Mouse (Mus musculus): ENCODE data around the gene Dclk1. TPM values are rescaled to one million over a fixed set of nuclear protein-coding genes. Genes with fewer than 3 reads are reported as not detected.

Gene Dclk1
- polyA plus RNA-seq, 1 experiment = 2.2 TPM

DNA sequence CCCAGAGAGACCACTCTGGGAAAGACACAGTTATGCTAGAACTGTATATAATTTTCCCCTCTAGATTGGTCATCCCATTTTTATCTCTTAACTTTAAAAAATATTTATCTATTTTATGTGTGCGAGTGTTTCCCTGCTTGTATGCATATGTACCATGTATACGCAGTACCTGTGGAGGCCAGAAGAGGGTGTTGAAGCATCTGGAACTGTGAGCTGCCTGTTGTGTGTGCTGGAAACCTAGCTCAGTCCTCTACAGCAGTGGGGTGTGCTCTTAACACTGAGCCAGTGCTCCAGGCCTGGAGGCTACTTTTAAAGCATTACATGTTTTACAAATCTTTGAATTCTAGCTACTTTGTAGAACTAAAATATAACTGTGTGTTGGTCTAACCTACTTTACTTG is 35.8 kb upstream of the Dclk1 start:
- no peaks in the 10 kb centered on the region for H3K79me3 ChIP-seq (ENCODE audit: low read depth)
- H3K27me3 ChIP-seq (ENCODE audit: control insufficient read depth, insufficient read depth, insufficient read length) = no peaks in the 10 kb centered on the region
- no peak overlapping the region for H3K4me3 ChIP-seq (ENCODE audit: insufficient read depth, poor library complexity, severe bottlenecking)
- no peaks in the 10 kb centered on the region for H3K36me3 ChIP-seq (ENCODE audit: control insufficient read depth, insufficient read depth)
- no peak overlapping the region for H3ac ChIP-seq (ENCODE audit: control insufficient read depth, insufficient read length, low read depth)
- TF ChIP-seq MYOD1 (IDR thresholded peaks at IDR 0.05; ENCODE audit: control insufficient read depth, insufficient read length, low read depth) (no peak), FOSL1 (IDR thresholded peaks at IDR 0.05; ENCODE audit: insufficient read depth, low read length, poor library complexity, severe bottlenecking) (no peak), CTCF (IDR thresholded peaks at IDR 0.05; ENCODE audit: control insufficient read depth, insufficient read depth, insufficient read length) (no peak), CEBPB (IDR thresholded peaks at IDR 0.05; ENCODE audit: low read depth) (no peak), USF1 (IDR thresholded peaks at IDR 0.05; ENCODE audit: low read depth) (no peak), MAX (IDR thresholded peaks at IDR 0.05) (no peak), MYOG (IDR thresholded peaks at IDR 0.05; ENCODE audit: control insufficient read depth, extremely low read depth, insufficient read length) (no peak)
- no peaks in the 10 kb centered on the region for H3K79me2 ChIP-seq (ENCODE audit: control insufficient read depth, insufficient read depth)

DNA sequence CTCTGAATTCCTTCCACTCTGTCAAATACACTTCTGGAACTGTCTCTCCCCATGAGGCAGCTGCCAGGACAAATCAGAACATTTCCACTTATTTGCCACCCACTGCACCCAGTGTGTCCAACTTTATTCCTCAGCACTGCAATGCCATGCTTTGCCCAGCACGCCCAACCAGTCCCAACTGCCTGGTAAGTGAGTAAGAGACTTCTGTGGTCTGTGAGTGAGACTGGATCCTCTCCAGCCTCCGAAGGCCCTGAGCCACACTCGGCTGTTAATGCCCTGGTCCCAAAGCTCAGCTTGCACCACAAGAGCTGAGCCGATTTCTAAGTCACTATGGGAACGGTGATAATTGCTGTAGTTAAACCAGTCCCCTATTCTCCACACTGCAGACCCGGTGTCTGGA is 34.5 kb upstream of the Dclk1 start:
- Histone ChIP-seq H3ac (ENCODE audit: control insufficient read depth, insufficient read length, low read depth) (no peak overlapping the region), H3K4me3 (ENCODE audit: insufficient read depth, poor library complexity, severe bottlenecking) (no peak overlapping the region), H3K27me3 (ENCODE audit: control insufficient read depth, insufficient read depth, insufficient read length) (no peaks in the 10 kb centered on the region), H3K36me3 (ENCODE audit: control insufficient read depth, insufficient read depth) (no peaks in the 10 kb centered on the region), H3K79me3 (ENCODE audit: low read depth) (no peaks in the 10 kb centered on the region), H3K79me2 (ENCODE audit: control insufficient read depth, insufficient read depth) (no peaks in the 10 kb centered on the region)
- TF ChIP-seq MYOD1 (IDR thresholded peaks at IDR 0.05; ENCODE audit: control insufficient read depth, insufficient read length, low read depth) (peak; percentile 42), CTCF (IDR thresholded peaks at IDR 0.05; ENCODE audit: control insufficient read depth, insufficient read depth, insufficient read length) (no peak)

DNA sequence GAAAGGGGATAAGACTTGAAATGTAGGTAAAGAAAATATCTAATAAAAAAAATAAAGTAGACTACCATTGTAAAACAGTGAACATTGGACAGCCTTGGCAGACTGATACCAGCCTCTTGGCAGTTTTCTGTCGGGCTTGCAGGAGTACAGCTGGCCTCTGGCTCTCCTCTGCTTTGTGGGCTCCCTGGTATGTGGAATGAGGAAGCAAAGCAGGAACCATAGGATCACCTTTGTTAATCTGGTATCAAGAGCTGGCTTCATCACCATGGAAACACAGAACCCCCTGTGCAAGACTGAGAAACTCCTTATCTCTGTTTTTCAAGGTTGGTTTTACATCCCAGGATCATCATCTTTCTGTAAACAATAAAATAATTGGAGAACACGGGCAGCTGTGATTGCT is 29.9 kb upstream of the Dclk1 start:
- Histone ChIP-seq H3K36me3 (ENCODE audit: control insufficient read depth, insufficient read depth) (no peaks in the 10 kb centered on the region), H3ac (ENCODE audit: control insufficient read depth, insufficient read length, low read depth) (no peak overlapping the region), H3K79me2 (ENCODE audit: control insufficient read depth, insufficient read depth) (no peaks in the 10 kb centered on the region), H3K79me3 (ENCODE audit: low read depth) (no peaks in the 10 kb centered on the region), H3K27me3 (ENCODE audit: control insufficient read depth, insufficient read depth, insufficient read length) (no peaks in the 10 kb centered on the region), H3K4me3 (ENCODE audit: insufficient read depth, poor library complexity, severe bottlenecking) (no peak overlapping the region)
- TF ChIP-seq MYOD1 (IDR thresholded peaks at IDR 0.05; ENCODE audit: control insufficient read depth, insufficient read length, low read depth) (no peak), FOSL1 (IDR thresholded peaks at IDR 0.05; ENCODE audit: insufficient read depth, low read length, poor library complexity, severe bottlenecking) (no peak), CEBPB (IDR thresholded peaks at IDR 0.05; ENCODE audit: low read depth) (no peak), CTCF (IDR thresholded peaks at IDR 0.05; ENCODE audit: control insufficient read depth, insufficient read depth, insufficient read length) (no peak), MYOG (IDR thresholded peaks at IDR 0.05; ENCODE audit: control insufficient read depth, extremely low read depth, insufficient read length) (no peak), MAX (IDR thresholded peaks at IDR 0.05) (no peak), USF1 (IDR thresholded peaks at IDR 0.05; ENCODE audit: low read depth) (no peak)

DNA sequence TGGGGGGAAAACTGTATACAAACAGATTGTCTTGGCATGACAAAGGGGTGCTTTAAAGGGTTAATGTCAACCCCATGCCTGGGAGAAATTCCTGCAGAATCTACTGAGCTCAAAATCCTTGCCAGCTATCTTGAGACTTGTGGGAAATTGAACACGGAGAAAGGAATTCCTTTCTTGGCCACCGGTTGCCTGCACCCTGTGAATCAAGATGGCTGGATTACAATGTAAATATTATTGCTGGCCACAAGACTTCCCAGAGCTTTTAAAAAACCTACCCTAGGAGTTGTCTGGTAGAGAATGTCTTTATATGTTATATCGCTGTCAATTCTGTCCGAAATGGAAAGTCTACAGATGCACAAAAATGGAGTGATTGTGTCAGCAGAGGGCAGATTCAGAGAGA is 28.4 kb upstream of the Dclk1 start:
- Histone ChIP-seq H3K79me3 (ENCODE audit: low read depth) (no peaks in the 10 kb centered on the region), H3K4me3 (ENCODE audit: insufficient read depth, poor library complexity, severe bottlenecking) (no peak overlapping the region), H3K79me2 (ENCODE audit: control insufficient read depth, insufficient read depth) (no peaks in the 10 kb centered on the region), H3K36me3 (ENCODE audit: control insufficient read depth, insufficient read depth) (no peaks in the 10 kb centered on the region), H3ac (ENCODE audit: control insufficient read depth, insufficient read length, low read depth) (no peak overlapping the region), H3K27me3 (ENCODE audit: control insufficient read depth, insufficient read depth, insufficient read length) (no peaks in the 10 kb centered on the region)
- TF ChIP-seq FOSL1 (IDR thresholded peaks at IDR 0.05; ENCODE audit: insufficient read depth, low read length, poor library complexity, severe bottlenecking) = no peak
- no peak for TF ChIP-seq MYOG (IDR thresholded peaks at IDR 0.05; ENCODE audit: control insufficient read depth, extremely low read depth, insufficient read length)
- TF ChIP-seq MYOD1 (IDR thresholded peaks at IDR 0.05; ENCODE audit: control insufficient read depth, insufficient read length, low read depth) = no peak
- no peak for TF ChIP-seq CEBPB (IDR thresholded peaks at IDR 0.05; ENCODE audit: low read depth)
- TF ChIP-seq USF1 (IDR thresholded peaks at IDR 0.05; ENCODE audit: low read depth) = no peak
- TF ChIP-seq MAX (IDR thresholded peaks at IDR 0.05) = no peak
- no peak for TF ChIP-seq CTCF (IDR thresholded peaks at IDR 0.05; ENCODE audit: control insufficient read depth, insufficient read depth, insufficient read length)

DNA sequence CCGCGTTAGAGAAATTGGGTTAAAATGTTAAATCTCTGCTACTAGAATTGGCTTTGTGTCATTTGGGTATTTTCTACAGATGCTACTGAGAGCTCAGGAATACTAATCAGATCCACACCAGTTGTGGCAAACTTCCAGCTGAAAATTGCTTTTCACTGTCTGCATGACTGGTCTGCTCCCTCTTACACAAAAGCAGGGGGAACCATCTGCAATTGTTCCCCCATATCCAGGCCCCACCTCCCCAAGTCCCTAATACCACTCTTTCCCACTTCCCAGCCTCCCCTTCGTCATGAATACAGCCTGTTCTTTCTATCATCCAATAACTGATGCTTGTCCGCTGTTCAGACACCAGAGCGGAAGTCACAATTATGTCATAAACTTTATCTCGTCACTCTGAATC is 27.8 kb upstream of the Dclk1 start:
- no peak overlapping the region for H3ac ChIP-seq (ENCODE audit: control insufficient read depth, insufficient read length, low read depth)
- H3K36me3 ChIP-seq (ENCODE audit: control insufficient read depth, insufficient read depth) = no peaks in the 10 kb centered on the region
- no peak for TF ChIP-seq USF1 (IDR thresholded peaks at IDR 0.05; ENCODE audit: low read depth)
- TF ChIP-seq FOSL1 (IDR thresholded peaks at IDR 0.05; ENCODE audit: insufficient read depth, low read length, poor library complexity, severe bottlenecking) = no peak
- no peak for TF ChIP-seq MAX (IDR thresholded peaks at IDR 0.05)
- TF ChIP-seq MYOD1 (IDR thresholded peaks at IDR 0.05; ENCODE audit: control insufficient read depth, insufficient read length, low read depth) = no peak
- no peak for TF ChIP-seq CEBPB (IDR thresholded peaks at IDR 0.05; ENCODE audit: low read depth)
- no peak for TF ChIP-seq MYOG (IDR thresholded peaks at IDR 0.05; ENCODE audit: control insufficient read depth, extremely low read depth, insufficient read length)
- TF ChIP-seq CTCF (IDR thresholded peaks at IDR 0.05; ENCODE audit: control insufficient read depth, insufficient read depth, insufficient read length) = no peak
- H3K4me3 ChIP-seq (ENCODE audit: insufficient read depth, poor library complexity, severe bottlenecking) = no peak overlapping the region
- no peaks in the 10 kb centered on the region for H3K79me3 ChIP-seq (ENCODE audit: low read depth)
- H3K27me3 ChIP-seq (ENCODE audit: control insufficient read depth, insufficient read depth, insufficient read length) = no peaks in the 10 kb centered on the region
- H3K79me2 ChIP-seq (ENCODE audit: control insufficient read depth, insufficient read depth) = no peaks in the 10 kb centered on the region

DNA sequence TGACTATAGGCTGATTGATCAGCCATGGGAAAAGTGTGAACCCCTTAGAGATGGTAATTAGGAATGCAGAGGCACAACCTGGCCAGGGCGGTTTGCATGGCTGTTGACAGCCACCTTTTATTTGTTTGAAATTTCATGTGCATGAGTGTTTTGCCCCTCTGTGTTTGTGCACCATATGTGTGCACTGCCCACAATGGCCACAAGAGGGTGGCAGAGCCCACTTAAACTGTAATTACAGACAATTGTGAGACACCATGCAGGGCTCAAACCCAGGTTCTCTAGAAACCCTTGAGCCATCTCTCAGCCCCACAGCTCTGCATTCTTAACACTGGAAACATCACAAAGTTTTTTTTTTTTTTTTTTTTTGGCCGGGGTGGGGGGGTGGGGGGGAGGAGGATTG is 19.7 kb upstream of the Dclk1 start:
- no peaks in the 10 kb centered on the region for H3K36me3 ChIP-seq (ENCODE audit: control insufficient read depth, insufficient read depth)
- TF ChIP-seq MYOD1 (IDR thresholded peaks at IDR 0.05; ENCODE audit: control insufficient read depth, insufficient read length, low read depth) = no peak
- no peak for TF ChIP-seq FOSL1 (IDR thresholded peaks at IDR 0.05; ENCODE audit: insufficient read depth, low read length, poor library complexity, severe bottlenecking)
- TF ChIP-seq MYOG (IDR thresholded peaks at IDR 0.05; ENCODE audit: control insufficient read depth, extremely low read depth, insufficient read length) = no peak
- TF ChIP-seq USF1 (IDR thresholded peaks at IDR 0.05; ENCODE audit: low read depth) = no peak
- no peak for TF ChIP-seq CTCF (IDR thresholded peaks at IDR 0.05; ENCODE audit: control insufficient read depth, insufficient read depth, insufficient read length)
- TF ChIP-seq CEBPB (IDR thresholded peaks at IDR 0.05; ENCODE audit: low read depth) = no peak
- no peak for TF ChIP-seq MAX (IDR thresholded peaks at IDR 0.05)

More for the DNA sequence above, 19.7 kb upstream of the Dclk1 start:
- no peaks in the 10 kb centered on the region for H3K27me3 ChIP-seq (ENCODE audit: control insufficient read depth, insufficient read depth, insufficient read length)
- no peaks in the 10 kb centered on the region for H3K79me3 ChIP-seq (ENCODE audit: low read depth)
- H3K4me3 ChIP-seq (ENCODE audit: insufficient read depth, poor library complexity, severe bottlenecking) = no peak overlapping the region
- no peaks in the 10 kb centered on the region for H3K79me2 ChIP-seq (ENCODE audit: control insufficient read depth, insufficient read depth)
- H3ac ChIP-seq (ENCODE audit: control insufficient read depth, insufficient read length, low read depth) = no peak overlapping the region
